38 mouse cellular contexts compared by ENCODE assay signal in genomic region chr12:111923117-111923516, GRCm38 (mm10). TPM values are rescaled to one million over a fixed set of nuclear protein-coding genes. Genes with fewer than 3 reads are reported as not detected.
A peak's percentile ranks its signal among the peaks of the same experiment; 100 is the strongest.
DNase-seq lines count a peak whose midpoint lies in the region; ATAC-seq and TF ChIP-seq lines count a peak whose summit lies in the region.
"Had no signal": no experiment of that assay in that cellular context is flagged by ENCODE, and none has a peak within 500 bp of the region (broad histone marks: within the 10 kb centered on the region; RNA-seq: fewer than 3 reads in every experiment).

No protein-coding gene starts in this region.

- peak; percentile 67 for TF ChIP-seq EP300 in liver, embryonic 14.5 days (IDR thresholded peaks at IDR 0.05; ENCODE audit: low read depth)

- H3K9ac ChIP-seq in liver, embryonic 14.5 days (replicated peaks): no peak overlapping the region
- H3K9ac ChIP-seq: forebrain, embryonic 15.5 days; hindbrain, embryonic 13.5 days; limb, embryonic 15.5 days; lung, embryonic 15.5 days; midbrain, embryonic 13.5 days; neural tube, embryonic 13.5 days had no signal

- peak overlapping the region; percentile 51; the same call in 1 of the 2 replicates for H3K27ac ChIP-seq in layer of hippocampus, adult 2 months
- H3K27ac ChIP-seq in liver, embryonic 14.5 days: peak overlapping the region; percentile 53
- H3K27ac ChIP-seq: forebrain, embryonic 10.5 days; forebrain, embryonic 15.5 days; gastrocnemius, adult 2 months; hindbrain, embryonic 13.5 days; limb, embryonic 15.5 days; lung, embryonic 15.5 days; midbrain, embryonic 13.5 days; neural tube, embryonic 13.5 days had no signal

- no peak overlapping the region for H3K4me3 ChIP-seq in layer of hippocampus, adult 2 months
- H3K4me3 ChIP-seq in liver, embryonic 14.5 days (ENCODE audit: insufficient read depth in 1 of 2, low read depth in 2 of 2, low read length in 2 of 2): no peak overlapping the region
- H3K4me3 ChIP-seq: forebrain, embryonic 10.5 days; forebrain, embryonic 15.5 days; gastrocnemius, adult 2 months; hindbrain, embryonic 13.5 days; limb, embryonic 15.5 days; lung, embryonic 15.5 days; midbrain, embryonic 13.5 days; neural tube, embryonic 13.5 days had no signal

- 39% methylated on average over 6 of the region's 6 CpGs for WGBS in liver, embryonic 14.5 days (ENCODE audit: insufficient replicate concordance)

- no peak for TF ChIP-seq CTCF in layer of hippocampus, adult 2 months (conservative IDR thresholded peaks at IDR 0.05)
- TF ChIP-seq CTCF in liver, embryonic 14.5 days (IDR thresholded peaks at IDR 0.05; ENCODE audit: low read depth): no peak

- H3K4me2 ChIP-seq in liver, embryonic 14.5 days (ENCODE audit: low read depth): no peak overlapping the region
- H3K4me2 ChIP-seq: forebrain, embryonic 15.5 days; heart, embryonic 11.5 days; hindbrain, embryonic 13.5 days; limb, embryonic 15.5 days; lung, embryonic 15.5 days; midbrain, embryonic 13.5 days; neural tube, embryonic 13.5 days had no signal

- peaks cover 6 to 18% of the 10 kb centered on the region in 2 experiments; a peak in 2 of 4 replicates for H3K4me1 ChIP-seq in liver, embryonic 14.5 days (replicated peaks; ENCODE audit: control insufficient read depth in 2 of 2, insufficient read depth in 2 of 2, low read length in 1 of 2)
- H3K4me1 ChIP-seq: forebrain, embryonic 10.5 days; midbrain, embryonic 13.5 days; neural tube, embryonic 13.5 days had no signal

- no peak for DNase-seq in layer of hippocampus, adult 2 months (ENCODE audit: low spot score in 2 of 2)
- DNase-seq in layer of hippocampus, postnatal 25 days (ENCODE audit: extremely low spot score in 1 of 2, low spot score in 1 of 2): no peak
- DNase-seq in liver, embryonic 14.5 days (ENCODE audit: low read depth in 3 of 3, low spot score in 3 of 3): peak in 1 of 3 experiments; percentile 44
- no peak for DNase-seq in layer of hippocampus, adult 18-20 months (ENCODE audit: low spot score in 2 of 2)
- DNase-seq in T-cell, adult 2 months (ENCODE audit: low spot score): no peak
- DNase-seq: adrenal gland, postnatal 14 days; cerebellum, adult 18-20 months; cerebellum, postnatal 10 days; gastrocnemius, adult 2 months; gastrocnemius, postnatal 36 days; heart, adult 18-20 months; heart, postnatal 36 days; kidney, adult 9 months; kidney, postnatal 10 days; right cerebral cortex, postnatal 4 days; thymus, postnatal 4 days had no signal

- no peaks in the 10 kb centered on the region for H3K27me3 ChIP-seq in liver, embryonic 14.5 days (ENCODE audit: control insufficient read depth, insufficient read depth, low read length)
- H3K27me3 ChIP-seq: forebrain, embryonic 15.5 days; hindbrain, embryonic 13.5 days; limb, embryonic 15.5 days; lung, embryonic 15.5 days; midbrain, embryonic 13.5 days; neural tube, embryonic 13.5 days had no signal

- H3K36me3 ChIP-seq in liver, embryonic 14.5 days (replicated peaks; ENCODE audit: control insufficient read depth, insufficient read depth, low read depth): no peaks in the 10 kb centered on the region
- H3K36me3 ChIP-seq: forebrain, embryonic 10.5 days; forebrain, embryonic 15.5 days; hindbrain, embryonic 13.5 days; limb, embryonic 15.5 days; lung, embryonic 15.5 days; midbrain, embryonic 13.5 days; neural tube, embryonic 13.5 days had no signal

- peak; percentile 46 for ATAC-seq in common myeloid progenitor, adult 5-6 weeks (replicated peaks; ENCODE audit: low read depth, poor library complexity, severe bottlenecking)
- ATAC-seq in liver, embryonic 14.5 days (ENCODE audit: insufficient read depth): peak; percentile 78
- peak; percentile 88 for ATAC-seq in megakaryocyte-erythroid progenitor cell, adult 5-6 weeks (replicated peaks; ENCODE audit: low FRiP score, low TSS enrichment, poor library complexity, severe bottlenecking)
- ATAC-seq: forebrain, embryonic 15.5 days; intestine, postnatal 0 days; midbrain, embryonic 13.5 days had no signal

- H3K9me3 ChIP-seq in liver, embryonic 14.5 days (ENCODE audit: control insufficient read depth, low read length): no peaks in the 10 kb centered on the region
- H3K9me3 ChIP-seq: forebrain, embryonic 10.5 days; forebrain, embryonic 15.5 days; hindbrain, embryonic 13.5 days; limb, embryonic 15.5 days; lung, embryonic 15.5 days; midbrain, embryonic 13.5 days; neural tube, embryonic 13.5 days had no signal

RNA-seq across cellular contexts. Expression of gene Ppp1r13b, which starts 15.2 kb away (rescaled TPM):
- total RNA-seq in layer of hippocampus, adult 2 months (2021): 100 to 1,000 TPM; 101 to 106 TPM
- 10 to 100 TPM; 89.5 to 91.9 TPM for total RNA-seq in layer of hippocampus, postnatal 25 days (2021)
- 12.7 and 18.3 TPM in 2 replicates for total RNA-seq in common myeloid progenitor, adult 5-6 weeks (2017)
- polyA plus RNA-seq in liver, embryonic 14.5 days (2012; rRNA removed): 2.5 and 2.8 TPM in 2 replicates
- 2.9 and 3.6 TPM in 2 replicates for polyA plus RNA-seq in liver, embryonic 14.5 days (2014; fragmentation: Nextera tagmentation; extraction: Ambion mirVana)
- 6.7 and 8.2 TPM in 2 replicates for total RNA-seq in megakaryocyte-erythroid progenitor cell, adult 5-6 weeks (2014; fragmentation: Nextera tagmentation)
- total RNA-seq in megakaryocyte-erythroid progenitor cell, adult 5-6 weeks (2017): 6.0 and 7.1 TPM in 2 replicates
- 10 to 100 TPM; 92.7 to 98.4 TPM for total RNA-seq in layer of hippocampus, adult 18-20 months (2021)

RNA-seq across cellular contexts. Expression of gene Atp5mpl, which starts 43.7 kb away (rescaled TPM):
- 100 to 1,000 TPM; 331 to 353 TPM for total RNA-seq in layer of hippocampus, adult 2 months (2021)
- total RNA-seq in layer of hippocampus, postnatal 25 days (2021): 100 to 1,000 TPM; 374 to 410 TPM
- total RNA-seq in common myeloid progenitor, adult 5-6 weeks (2017): 466 and 542 TPM in 2 replicates
- polyA plus RNA-seq in liver, embryonic 14.5 days (2012; rRNA removed): 139 and 170 TPM in 2 replicates
- polyA plus RNA-seq in liver, embryonic 14.5 days (2014; fragmentation: Nextera tagmentation; extraction: Ambion mirVana): 631 and 642 TPM in 2 replicates
- 536 and 684 TPM in 2 replicates for total RNA-seq in megakaryocyte-erythroid progenitor cell, adult 5-6 weeks (2014; fragmentation: Nextera tagmentation)
- total RNA-seq in megakaryocyte-erythroid progenitor cell, adult 5-6 weeks (2017): 637 and 817 TPM in 2 replicates
- 100 to 1,000 TPM; 341 to 347 TPM for total RNA-seq in layer of hippocampus, adult 18-20 months (2021)

RNA-seq across cellular contexts. Expression of gene Tdrd9, which starts 48.2 kb away (rescaled TPM):
- total RNA-seq in layer of hippocampus, adult 2 months (2021): under 1 TPM in 1 of 2 experiments, not detected in 1; 0.44 TPM
- under 1 TPM; 0.09 to 0.22 TPM for total RNA-seq in layer of hippocampus, postnatal 25 days (2021)
- 0.09 TPM in 1 of 2 replicates, not detected in the other for total RNA-seq in common myeloid progenitor, adult 5-6 weeks (2017)
- polyA plus RNA-seq in liver, embryonic 14.5 days (2012; rRNA removed): 0.01 and 0.06 TPM in 2 replicates
- polyA plus RNA-seq in liver, embryonic 14.5 days (2014; fragmentation: Nextera tagmentation; extraction: Ambion mirVana): 0.04 TPM in 1 of 2 replicates, not detected in the other
- not detected in 2 replicates for total RNA-seq in megakaryocyte-erythroid progenitor cell, adult 5-6 weeks (2014; fragmentation: Nextera tagmentation)
- total RNA-seq in megakaryocyte-erythroid progenitor cell, adult 5-6 weeks (2017): not detected in 2 replicates
- total RNA-seq in layer of hippocampus, adult 18-20 months (2021): under 1 TPM; 0.25 to 0.52 TPM
- total RNA-seq: adrenal gland, postnatal 14 days; CH12.LX; gastrocnemius, postnatal 36 days had no signal
- polyA plus RNA-seq: lung, embryonic 15.5 days had no signal

RNA-seq across cellular contexts. Expression of gene Rd3l, which starts 58.0 kb away (rescaled TPM):
- not detected for total RNA-seq in layer of hippocampus, adult 2 months (2021)
- total RNA-seq in layer of hippocampus, postnatal 25 days (2021): not detected
- total RNA-seq in common myeloid progenitor, adult 5-6 weeks (2017): not detected in 2 replicates
- not detected in 2 replicates for polyA plus RNA-seq in liver, embryonic 14.5 days (2012; rRNA removed)
- polyA plus RNA-seq in liver, embryonic 14.5 days (2014; fragmentation: Nextera tagmentation; extraction: Ambion mirVana): not detected in 2 replicates
- not detected in 2 replicates for total RNA-seq in megakaryocyte-erythroid progenitor cell, adult 5-6 weeks (2014; fragmentation: Nextera tagmentation)
- not detected in 2 replicates for total RNA-seq in megakaryocyte-erythroid progenitor cell, adult 5-6 weeks (2017)
- under 1 TPM in 1 of 2 experiments, not detected in 1; 0.35 TPM for total RNA-seq in layer of hippocampus, adult 18-20 months (2021)
- total RNA-seq: adrenal gland, postnatal 14 days; CH12.LX; ES-E14; gastrocnemius, adult 2 months; gastrocnemius, postnatal 36 days; layer of hippocampus, postnatal 10 days; left cerebral cortex, adult 8-10 months; megakaryocyte, adult 5-6 weeks had no signal
- polyA plus RNA-seq: C2C12; embryonic facial prominence, embryonic 11.5 days; forebrain, embryonic 10.5 days; forebrain, embryonic 15.5 days; hindbrain, embryonic 13.5 days; intestine, postnatal 0 days; large intestine, adult 2 months; limb, embryonic 15.5 days; lung, embryonic 15.5 days; midbrain, embryonic 13.5 days; neural tube, embryonic 13.5 days; stomach, embryonic 14.5 days; testis, adult 2 months; thymus, postnatal 0 days had no signal
